Mouse (Mus musculus) forebrain, embryonic 13.5 days (tissue): ENCODE results near the gene Hpse2. TPM values are rescaled to one million over a fixed set of nuclear protein-coding genes. Genes with fewer than 3 reads are reported as not detected.

Source experiments
- ATAC-seq: fragments of 200-750 bp; cut with Nextera tagmentation; 2 replicates; pipeline ENCODE4 v1.8.0; 2017
- H3K27ac ChIP-seq: fragments of 300-500 bp; sonication (generic); 2 replicates; pipeline ENCODE4 v1.5.1; 2015; ENCODE audit warnings: inconsistent platforms, mild to moderate bottlenecking, moderate library complexity
- H3K27me3 ChIP-seq: fragments of 300-500 bp; sonication (generic); 2 replicates; pipeline ENCODE4 v1.6.1; 2015; ENCODE audit warnings: mild to moderate bottlenecking, inconsistent platforms
- H3K36me3 ChIP-seq: fragments of 300-500 bp; sonication (generic); 2 replicates; pipeline ENCODE4 v1.6.1; 2015; ENCODE audit warnings: mild to moderate bottlenecking, inconsistent platforms; ENCODE audit not compliant: poor library complexity, severe bottlenecking
- H3K4me1 ChIP-seq: fragments of 300-500 bp; sonication (generic); 2 replicates; pipeline ENCODE4 v1.6.1; 2015; ENCODE audit warnings: inconsistent platforms
- H3K4me2 ChIP-seq: fragments of 300-500 bp; sonication (generic); 2 replicates; pipeline ENCODE4 v1.6.1; 2015; ENCODE audit warnings: inconsistent platforms, mild to moderate bottlenecking, moderate library complexity
- H3K4me3 ChIP-seq: fragments of 300-500 bp; sonication (generic); 2 replicates; pipeline ENCODE4 v1.5.1; 2015; ENCODE audit warnings: mild to moderate bottlenecking, inconsistent platforms
- H3K9ac ChIP-seq: fragments of 300-500 bp; sonication (generic); 2 replicates; pipeline ENCODE4 v1.6.1; 2015; ENCODE audit warnings: mild to moderate bottlenecking, inconsistent platforms
- H3K9me3 ChIP-seq: fragments of 300-500 bp; sonication (generic); replicated peaks from 2 replicates; pipeline ENCODE4 v1.6.1; 2016; ENCODE audit warnings: inconsistent platforms
- WGBS: fragments of 180-500 bp; shearing (Covaris S2); methylation state at CpG from one replicate; pipeline ENCODE4 v1.1.7; 2015; 5-methylcytosine and 5-hydroxymethylcytosine counted together
- polyA plus RNA-seq: library from polyadenylated mRNA; unstranded; fragments of >200 nt; fragmentation: Nextera tagmentation; extraction: Ambion mirVana; gene quantifications from 2 replicates; pipeline ENCODE4 v1.2.1, GENCODE M21; 2015

The Hpse2 gene
- polyA plus RNA-seq, 1 experiment from 2014 or later: not detected

- 70% methylated on average over 9 of the region's 9 CpGs for WGBS
- Histone ChIP-seq H3K9me3 (no peaks in the 10 kb centered on the region), H3K4me3 (no peak overlapping the region), H3K4me1 (0 out of 2 replicates have a peak, but pooled peaks cover 4% of the 10 kb centered on the region), H3K36me3 (no peaks in the 10 kb centered on the region), H3K4me2 (no peak overlapping the region), H3K27me3 (no peaks in the 10 kb centered on the region), H3K27ac (no peak overlapping the region), H3K9ac (no peak overlapping the region)
- no peak for ATAC-seq
Measured at GRCm38 (mm10) chr19:42737753-42738152, 650.4 kb downstream of the Hpse2 start.

Other genes with a start within 250 kb of the Hpse2 start
- 0.61 and 0.65 TPM in 2 replicates for gene Cnnm1, start 52.1 kb upstream of the Hpse2 start, polyA plus RNA-seq
- 62.4 and 65.2 TPM in 2 replicates for gene Got1, start 136.2 kb upstream of the Hpse2 start, polyA plus RNA-seq
- gene Nkx2-3, start 224.0 kb upstream of the Hpse2 start, polyA plus RNA-seq: 4.8 and 5.2 TPM in 2 replicates